Mouse (Mus musculus) gastrocnemius, adult 8-10 months (tissue): Measurements from ENCODE around the gene Prcd. TPM values are rescaled to one million over a fixed set of nuclear protein-coding genes. Genes with fewer than 3 reads are reported as not detected.
A peak's percentile ranks its signal among the peaks of the same experiment; 100 is the strongest.
"Not testable (repeated sequence)": the region's sequence is repeated elsewhere in the genome, so short reads cannot be mapped to it uniquely, and the experiment has no call there.

Experiments
- DNase-seq, 2 experiments: peaks; one replicate each; pipeline ENCODE4 v3.0.0; 2022; ENCODE audit warnings: low spot score in 2 of 2
- total RNA-seq, 4 experiments: library from RNA; stranded (reverse); gene quantifications; 2 replicates each; pipeline ENCODE4 v1.2.4; 2022

Gene Prcd
- total RNA-seq, 4 experiments from 2014 or later = 0.29 to 0.51 TPM; not detected in 2

DNA sequence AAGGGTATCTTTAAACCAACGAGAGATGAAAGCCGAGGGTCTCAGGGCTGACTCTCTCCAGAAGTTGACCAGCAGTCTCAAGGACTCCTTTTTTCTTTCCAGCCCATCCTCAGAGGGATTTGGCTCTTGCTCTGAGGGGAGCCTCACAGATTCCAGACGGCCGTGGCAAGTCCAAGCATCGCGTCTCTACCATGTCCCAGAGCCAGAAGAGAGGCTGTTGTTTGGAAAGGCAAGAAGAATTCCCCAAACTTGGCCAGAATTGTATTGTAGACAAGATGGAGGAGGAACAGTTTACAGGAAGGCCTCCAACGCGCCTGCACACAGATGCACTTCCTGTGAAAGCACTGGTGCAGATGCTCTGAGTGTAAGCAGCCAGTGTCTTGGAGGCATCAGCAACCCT lies 14.6 kb downstream of the Prcd start:
- DNase-seq = no peak

DNA sequence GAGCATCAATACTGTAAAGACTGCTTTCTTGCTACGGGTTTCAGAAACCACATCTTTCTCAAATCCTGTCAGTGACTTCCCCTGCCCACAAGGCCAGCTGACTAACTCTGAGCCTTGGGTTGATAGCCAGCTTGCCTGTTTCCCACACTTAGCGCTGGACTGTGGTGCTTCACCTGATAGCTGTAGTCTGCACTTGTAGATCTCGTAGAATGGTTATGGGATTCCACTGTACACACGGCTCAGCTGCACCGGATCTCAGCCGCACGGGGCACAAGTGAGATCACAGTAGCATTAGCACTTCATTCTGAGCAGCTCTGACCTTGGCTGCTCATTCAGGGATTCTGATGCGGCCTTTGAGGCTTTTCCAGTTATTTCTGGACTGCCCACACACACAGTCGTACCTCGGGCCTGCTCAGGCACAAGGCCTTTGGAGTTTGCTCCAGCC lies 15.1 kb downstream of the Prcd start:
- no peak for DNase-seq

DNA sequence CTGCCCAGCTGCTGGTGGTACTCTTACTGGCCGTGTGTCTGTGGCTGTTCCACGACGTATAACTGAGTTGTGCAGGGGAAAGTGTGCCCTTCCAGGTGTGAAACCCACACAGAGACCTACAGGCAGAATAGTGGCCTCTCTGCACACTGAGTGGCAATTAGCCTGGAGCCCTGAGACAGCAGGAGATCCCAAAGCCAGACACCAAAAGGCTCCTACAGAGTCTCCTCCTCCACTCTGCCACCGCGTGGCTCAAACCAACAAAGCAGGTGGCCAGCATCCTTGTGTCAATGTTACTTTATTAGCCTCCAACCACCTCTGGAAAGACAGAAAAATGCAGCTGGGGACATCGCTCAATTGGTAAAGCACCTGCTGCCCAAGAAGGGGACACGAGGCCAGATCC lies 15.5 kb downstream of the Prcd start:
- no peak for DNase-seq

DNA sequence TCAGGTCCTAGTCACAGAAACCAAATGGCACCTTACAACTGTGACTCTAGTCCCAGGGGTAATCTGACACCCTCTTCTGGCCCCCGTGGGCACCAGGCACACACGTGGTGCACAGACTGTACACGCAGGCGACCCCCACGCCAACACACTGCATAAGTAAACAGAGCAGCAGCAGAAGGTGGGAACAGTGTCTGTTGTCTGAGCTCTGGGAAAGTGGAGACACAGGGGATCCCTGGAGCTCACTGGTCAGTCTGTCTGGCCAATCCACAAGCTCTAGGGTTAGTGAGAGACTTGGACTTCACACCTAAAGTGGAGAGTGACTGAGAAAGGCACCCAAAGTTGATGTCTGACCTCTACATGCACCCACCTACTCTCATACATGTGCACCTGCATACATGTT lies 16.0 kb downstream of the Prcd start:
- DNase-seq = no peak

DNA sequence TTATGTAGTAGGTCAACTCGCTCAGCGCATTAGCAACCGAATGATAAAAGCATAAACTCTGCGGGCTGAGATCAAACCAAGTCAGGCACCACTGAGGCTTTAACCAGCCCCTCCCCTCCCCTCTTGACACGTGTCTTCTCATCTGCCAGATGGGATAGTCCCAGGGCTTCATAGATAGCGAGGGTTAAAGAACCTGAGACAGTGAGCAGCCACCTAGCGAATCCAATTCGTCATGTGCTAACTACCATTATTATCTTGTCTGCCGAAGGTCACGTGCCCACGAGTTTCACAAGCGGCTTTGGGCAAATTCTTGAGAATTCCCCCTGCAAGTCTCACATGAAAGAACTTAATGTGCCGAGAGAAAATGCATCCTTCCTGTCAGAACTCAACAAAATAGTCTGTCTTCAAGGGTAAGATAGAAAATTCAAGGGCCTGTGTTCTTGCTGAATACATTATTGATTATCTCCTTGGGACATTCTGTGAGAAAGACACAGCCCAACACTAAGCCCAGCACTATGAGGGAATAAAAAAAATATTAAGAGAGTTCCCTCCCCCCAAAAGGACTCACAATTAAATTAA lies 16.5 kb downstream of the Prcd start:
- DNase-seq = no peak

DNA sequence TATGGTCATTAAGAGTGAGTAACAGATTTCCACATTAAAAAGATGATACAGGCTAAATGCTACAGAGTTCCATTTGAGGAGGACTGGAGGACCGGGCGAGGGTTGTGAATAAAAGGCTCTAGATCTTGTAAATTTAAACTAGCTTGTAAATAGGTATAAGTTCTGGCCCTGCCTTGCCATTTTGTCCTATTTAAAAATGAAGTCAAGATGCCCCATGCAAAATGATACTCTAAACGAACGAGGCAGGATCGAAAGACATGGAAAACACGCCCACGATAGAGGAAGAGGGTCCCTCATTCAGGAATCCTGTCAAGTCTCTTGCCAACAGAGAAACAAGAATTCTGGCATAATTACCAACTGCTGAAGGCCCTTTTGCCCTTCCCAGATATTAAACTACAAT lies 17.1 kb downstream of the Prcd start:
- no peak for DNase-seq

DNA sequence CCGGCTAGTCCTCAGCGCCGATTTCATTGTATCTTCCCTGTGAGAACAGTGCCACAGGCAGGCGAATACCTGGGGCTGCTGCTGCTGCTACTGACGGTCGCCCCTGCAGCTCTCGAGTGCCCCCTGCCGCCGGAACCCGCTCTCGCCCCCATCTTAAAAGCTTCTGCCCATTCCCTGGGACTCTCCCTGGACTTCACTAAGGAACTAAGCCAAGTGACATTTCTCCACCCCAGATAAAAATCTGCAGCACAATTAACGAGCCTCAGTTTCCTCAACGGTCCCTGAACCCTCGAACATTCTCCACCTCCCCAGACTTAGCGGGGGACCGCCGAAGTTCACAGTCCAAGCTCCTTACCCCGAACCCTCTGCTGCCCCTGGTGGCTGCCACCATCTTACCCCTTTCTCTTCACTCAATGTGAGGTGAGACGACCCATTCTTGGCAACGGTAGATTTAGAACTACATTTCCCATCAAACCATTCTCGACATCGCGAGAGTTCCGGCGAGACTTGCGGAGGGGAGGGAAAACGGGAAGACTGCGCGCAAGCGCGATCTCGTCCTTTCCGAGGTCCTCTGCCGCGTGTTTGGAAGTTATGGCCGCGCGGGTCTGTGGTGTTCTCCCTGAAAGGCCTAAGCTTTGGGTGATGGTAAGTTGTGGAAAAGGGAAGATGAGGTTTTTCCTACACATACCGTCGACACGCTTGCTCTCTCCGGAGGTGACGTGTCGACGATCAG lies 17.9 kb downstream of the Prcd start:
- DNase-seq = peak; percentile 97 to 98

DNA sequence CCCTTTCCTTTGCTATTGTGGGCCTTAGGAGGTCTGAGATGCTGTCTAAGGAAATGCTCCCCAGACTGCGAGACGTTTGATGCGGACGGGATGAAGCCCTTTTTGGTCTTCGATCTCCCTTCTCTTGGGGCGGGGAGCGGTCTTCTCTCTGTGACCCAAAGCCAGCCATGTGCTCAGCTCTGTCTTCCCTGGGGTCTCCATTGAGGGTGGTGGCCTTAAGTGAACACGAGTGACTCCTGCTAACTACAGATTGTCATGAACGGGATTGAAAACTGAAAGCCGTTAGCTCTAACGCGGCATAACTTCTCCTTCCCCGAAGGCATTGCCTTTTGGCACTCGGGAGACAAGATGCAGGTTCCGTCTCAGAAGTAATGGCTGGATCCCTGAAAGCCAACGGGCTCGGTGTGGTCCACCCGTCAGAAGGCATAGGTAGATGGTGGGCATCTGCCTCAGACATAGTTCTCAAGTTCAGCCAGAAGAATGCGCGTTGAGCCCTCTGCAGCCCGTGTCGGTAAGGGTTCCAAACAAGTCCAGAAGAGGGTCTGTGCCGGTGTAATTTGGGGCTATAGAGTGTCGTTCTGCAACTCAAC lies 18.6 kb downstream of the Prcd start:
- no peak for DNase-seq

DNA sequence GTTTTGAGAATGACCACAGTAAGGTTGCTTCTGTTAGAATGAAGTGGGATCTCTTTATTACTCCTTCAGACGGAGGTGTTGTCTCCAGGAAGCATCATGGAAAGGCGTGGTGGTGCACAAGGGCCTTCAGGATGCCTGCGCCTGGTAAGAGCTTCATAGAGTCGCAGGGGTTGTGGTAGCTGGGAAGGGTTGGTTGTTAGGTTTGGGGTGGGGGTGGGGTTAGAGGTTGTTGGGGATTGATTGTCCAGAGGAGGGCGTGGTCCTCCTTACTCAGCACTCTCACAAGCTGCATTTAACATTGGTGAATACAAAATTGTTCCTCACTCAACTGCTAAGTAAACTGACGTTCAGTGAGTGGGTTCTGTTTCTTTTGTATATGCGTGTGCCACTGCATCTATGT lies 19.3 kb downstream of the Prcd start:
- DNase-seq = no peak

DNA sequence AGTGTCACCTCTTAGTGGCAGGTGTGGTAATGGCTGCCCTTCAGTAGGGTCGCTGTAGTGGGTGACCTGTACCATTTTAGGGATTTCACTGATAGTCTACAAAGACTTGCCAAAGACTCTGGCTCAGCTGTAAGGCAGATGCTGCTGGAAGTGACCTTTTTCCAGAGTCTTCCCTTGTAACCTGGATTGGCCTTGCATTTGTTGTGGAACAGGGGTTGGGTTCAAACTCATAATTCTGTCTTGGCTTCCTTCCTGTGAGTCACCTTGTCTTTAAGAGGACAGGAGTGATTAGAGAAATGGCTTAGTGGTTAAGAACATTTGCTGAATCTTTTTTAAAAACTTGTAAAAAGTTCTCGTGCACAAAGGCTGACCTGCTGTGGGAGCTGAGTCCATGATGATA lies 20.1 kb downstream of the Prcd start:
- DNase-seq = no peak

DNA sequence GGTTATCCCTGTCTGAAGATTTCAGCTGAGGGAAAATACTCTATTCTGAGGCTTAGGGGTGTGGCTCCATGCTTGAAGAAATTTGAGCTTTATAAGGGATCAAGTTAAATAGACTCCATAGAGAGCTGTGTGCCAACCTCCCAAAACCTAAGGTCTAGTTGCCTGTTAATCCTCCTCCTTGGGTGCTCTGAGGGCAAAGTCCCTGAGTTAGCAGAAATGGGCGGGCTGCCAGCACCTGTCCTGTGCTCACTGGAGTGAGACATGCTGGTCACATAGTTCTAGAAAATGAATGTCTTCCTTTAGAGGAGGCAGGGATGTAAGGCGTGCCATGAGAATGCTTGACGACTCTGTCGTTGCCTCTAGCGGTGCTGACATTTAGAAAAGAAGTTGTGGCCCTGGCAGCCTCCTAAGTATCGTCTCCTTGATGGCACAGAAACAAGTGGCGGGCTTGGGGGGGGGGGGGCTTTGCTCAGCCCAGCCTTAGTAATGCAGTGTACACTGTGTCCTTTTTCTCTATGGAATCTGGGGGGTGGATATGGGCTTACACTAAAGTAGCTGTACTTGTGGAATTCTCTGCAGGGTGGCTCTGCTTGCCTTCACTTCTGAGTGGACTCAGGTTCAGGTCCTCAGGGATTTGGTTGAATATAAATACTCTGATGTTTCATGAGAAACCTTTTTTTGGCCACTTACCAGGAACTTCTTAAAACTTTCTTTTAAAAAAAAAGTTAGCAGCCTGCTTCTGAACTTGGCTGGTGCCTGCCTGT lies 21.5 kb downstream of the Prcd start:
- DNase-seq = no peak

DNA sequence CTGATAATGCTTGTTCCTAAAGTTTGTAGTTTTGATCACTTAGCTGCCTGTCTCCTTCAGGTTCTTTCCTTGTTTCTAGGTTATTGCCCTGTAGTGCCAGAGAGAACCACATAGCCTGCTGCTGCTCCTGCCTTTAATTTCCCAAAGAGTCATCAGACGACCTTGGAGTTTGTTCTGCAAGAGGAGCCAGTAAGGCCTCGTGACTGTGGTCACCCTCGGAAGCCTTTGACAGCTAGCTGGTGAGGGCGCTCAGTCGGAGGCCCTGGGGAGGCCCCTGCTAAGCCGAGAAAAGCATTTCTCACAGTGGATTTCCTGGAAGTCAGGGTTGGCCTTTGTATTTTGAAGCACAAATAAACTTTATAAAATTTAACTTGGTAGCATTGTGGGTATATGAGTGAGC lies 22.1 kb downstream of the Prcd start:
- DNase-seq = not testable (repeated sequence)

DNA sequence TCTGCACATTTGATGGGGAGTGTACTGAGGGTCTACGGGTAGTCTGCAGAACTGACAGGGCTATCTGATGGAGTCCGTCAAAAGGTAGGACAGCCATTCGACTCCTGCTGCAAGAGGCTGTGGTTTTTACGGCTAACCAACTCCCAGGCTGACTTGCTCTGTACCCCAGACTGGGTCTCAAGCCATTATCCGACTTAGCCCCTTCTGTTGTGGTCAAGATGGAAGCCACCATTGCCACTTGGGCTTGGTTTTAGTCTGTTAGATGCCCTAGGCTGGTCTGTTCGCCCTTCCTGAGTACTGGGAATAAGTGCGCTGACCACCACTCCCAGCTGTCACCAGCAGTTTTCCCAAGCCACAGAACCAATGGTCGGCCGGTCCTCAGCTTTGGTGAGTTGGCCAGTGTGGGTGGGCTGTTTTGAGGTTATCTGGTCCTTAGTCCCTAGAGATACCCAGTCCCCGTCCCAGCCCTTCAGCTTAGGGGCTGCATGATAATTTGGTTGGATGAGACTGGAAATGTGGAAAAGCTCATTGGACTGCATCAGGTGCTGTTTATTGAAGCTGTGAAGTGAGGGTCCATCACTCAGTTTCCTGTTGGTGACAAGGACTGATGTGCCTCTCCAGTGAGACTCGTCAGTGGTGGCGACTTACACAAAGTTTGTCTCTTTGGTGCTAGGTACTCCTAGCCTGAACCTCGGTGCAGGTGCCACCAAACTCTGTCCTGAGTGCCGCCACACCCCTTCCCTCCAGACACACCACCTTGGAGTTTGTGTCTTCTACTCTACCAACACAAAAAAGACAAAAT lies 23.0 kb downstream of the Prcd start:
- DNase-seq = no peak

DNA sequence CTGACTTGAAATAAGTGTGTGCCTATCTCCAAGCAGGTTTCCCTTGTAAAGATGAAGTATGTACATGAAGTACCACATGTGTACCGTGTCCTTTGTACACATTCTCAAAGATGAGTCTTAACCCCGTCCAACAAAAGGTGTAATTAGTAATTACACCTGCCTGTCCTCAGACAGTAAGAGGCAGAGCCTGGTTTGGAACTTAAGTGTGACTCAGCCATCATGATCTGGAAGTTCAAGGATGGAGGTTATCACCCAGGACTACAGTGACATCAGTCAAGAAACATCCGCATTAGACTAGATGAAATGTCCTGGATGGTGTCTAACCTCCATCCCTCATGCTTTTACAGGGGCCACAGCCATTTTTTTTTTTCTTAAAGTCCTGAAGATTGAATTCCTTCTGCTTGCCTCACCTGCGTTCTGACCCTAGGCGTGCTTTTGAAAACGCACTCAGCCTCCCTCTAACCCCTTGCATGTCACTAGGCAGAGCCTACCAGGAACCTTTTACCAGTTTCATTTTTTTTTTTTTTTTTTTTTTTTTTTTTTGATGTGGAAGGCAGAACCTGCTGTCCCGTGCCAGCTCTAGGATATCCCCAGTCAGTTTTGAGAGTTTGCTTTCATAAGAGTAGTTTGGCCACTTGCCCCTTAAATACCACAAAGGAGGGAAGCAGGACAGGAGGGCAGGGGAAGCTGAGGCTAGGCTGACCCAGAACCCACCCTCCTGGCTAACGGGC lies 24.5 kb downstream of the Prcd start:
- no peak for DNase-seq

DNA sequence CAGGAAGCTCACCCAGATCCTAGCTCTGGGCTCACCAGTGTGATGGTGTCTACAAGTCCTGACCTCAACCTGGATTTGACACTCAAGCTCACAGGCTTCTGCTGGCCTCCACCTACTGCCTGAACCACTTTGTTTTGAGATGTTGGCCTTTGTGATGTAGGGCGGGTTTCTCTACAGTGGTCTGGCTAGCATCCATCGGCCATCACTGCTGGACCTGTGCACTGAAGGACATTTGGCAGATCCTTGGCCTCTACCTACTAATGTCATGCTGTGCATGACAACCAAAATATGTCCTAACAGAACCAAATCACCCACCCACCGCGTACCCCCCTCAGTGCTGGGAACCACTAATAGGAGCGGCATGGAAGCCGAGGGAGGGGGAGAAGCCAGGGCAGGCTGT lies 25.8 kb downstream of the Prcd start:
- no peak for DNase-seq

DNA sequence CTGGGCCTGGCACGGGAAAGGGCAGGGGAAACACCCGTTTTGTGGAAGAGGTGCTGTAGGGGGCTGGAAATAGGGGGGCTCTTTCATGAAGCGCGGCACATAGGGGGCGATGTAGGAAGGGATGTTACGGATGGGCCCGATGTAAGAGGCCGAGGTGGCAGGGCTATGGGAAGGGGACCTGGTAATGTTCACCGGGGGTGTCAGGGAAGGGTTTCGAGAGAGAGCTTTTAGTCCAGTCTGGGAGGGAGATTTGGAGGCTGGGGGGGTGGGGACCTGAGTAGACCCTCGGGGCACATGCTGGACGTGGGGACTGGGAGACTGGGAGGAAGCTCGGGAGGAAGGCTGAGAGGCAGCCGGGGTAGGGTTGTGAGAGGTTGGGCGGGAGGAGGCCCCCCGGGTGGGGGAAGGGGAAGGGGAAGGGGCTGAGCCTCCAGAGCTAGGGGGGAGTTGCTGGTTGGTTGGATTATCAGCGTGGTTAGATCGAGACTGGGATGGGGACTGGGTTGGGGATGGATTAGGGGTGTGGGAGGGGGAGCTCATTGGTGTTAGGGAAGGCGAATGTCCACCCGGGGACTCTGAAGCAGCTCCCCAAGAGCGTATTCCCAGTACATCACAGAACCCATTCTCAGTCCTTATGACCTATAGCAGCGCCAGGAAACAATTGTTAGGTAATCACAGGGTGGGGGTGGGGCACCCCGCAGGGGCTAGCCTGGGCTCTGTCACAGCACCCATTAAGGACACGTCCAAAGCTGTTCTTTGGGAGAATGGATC lies 27.2 kb downstream of the Prcd start:
- DNase-seq = no peak

DNA sequence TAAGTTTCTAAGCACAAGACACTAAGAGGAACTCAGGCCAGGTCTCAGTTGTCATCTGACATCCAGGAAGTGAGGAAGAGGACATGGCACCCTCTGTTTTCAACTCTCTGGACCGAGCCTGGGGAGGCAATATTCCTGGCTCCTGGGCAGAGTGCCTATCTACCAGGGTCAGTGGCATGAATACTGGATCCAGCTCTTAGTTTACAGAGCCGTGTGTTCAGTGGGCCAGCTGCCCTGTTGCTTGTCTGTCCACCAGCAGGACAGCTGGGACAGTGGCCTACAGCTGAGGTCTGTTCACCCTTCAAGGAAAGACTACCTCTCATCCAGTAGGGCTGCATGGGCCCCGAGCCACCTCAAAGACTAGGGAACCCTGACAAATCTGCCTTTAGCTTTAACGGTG lies 27.8 kb downstream of the Prcd start:
- DNase-seq = no peak

DNA sequence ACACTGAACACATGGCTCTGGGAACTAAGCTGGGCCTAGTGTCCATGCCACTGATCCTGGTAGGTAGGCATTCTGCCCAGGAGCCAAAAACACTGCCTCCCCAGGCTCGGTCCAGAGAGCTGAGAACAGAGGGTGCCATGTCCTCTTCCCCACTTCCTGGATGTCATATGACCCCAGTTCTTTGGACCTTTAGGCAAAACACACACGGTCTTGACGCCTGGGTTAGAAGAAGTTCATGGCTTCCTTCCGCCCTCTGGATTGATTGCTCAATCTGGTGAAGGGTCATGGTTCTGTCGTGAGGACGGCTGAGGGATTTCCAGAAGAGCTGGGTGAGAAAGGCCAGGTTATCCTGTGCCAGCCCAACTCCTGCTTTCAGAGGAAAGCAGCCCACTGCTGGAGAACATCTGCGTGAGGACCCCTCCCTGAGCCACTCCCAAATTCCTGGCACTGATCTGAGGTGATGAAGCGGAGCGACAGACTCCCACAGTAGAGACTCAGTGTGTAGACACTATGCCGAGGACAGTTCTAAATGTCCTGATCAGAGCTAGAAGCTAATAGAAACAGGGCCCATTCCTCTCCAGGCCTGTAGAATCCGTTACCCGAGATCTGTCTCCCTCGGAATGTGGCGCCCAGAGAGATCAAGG lies 29.3 kb downstream of the Prcd start:
- no peak for DNase-seq

DNA sequence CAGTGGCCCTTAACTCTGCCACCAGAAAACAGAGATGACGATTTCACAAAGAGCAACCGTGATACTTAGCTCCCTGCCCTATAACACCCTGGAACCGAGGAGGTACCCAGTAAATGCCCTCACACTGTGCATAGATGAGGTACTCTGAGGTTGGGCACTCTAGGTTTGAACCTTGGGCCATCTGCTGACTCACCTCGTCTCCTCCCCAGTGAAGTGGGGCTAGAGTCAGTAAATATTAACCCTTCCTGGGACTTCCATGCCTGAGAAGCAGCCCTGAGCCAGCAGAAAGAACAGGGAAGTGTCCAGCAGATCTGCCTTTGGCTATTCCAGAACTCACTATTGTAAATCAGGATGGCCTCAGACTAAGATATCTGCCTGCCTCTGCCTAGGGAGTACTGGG lies 30.4 kb downstream of the Prcd start:
- DNase-seq = no peak

DNA sequence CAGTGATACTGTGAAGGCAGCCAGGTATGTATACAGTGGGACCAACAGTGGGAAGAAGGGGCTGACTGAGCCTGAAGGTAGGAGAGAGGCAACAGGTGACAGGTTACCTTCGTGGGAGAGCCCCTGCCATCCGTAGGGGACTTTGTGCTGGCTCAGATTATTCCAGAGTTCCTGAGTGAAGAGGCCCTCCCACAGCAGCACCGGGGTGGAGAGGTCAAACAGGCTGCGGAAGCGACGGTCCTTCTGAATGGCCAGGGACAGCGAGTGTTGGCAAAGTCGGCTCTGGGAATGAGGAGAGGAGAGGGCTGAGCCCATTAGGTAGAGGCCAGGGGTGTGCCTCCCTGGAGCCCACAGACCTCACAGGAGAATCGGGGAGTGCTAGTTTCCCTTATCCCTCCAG lies 32.4 kb downstream of the Prcd start:
- no peak for DNase-seq
